14 mouse cellular contexts compared by ENCODE assay signal in genomic region chr13:23949484-23950246, GRCm38 (mm10). TPM values are rescaled to one million over a fixed set of nuclear protein-coding genes. Genes with fewer than 3 reads are reported as not detected.
DNase-seq lines count a peak whose midpoint lies in the region; ATAC-seq and TF ChIP-seq lines count a peak whose summit lies in the region.
"Had no signal": no experiment of that assay in that cellular context is flagged by ENCODE, and none has a peak within 500 bp of the region (broad histone marks: within the 10 kb centered on the region; RNA-seq: fewer than 3 reads in every experiment).

No protein-coding gene starts in this region.

- H3K4me3 ChIP-seq in hindbrain, embryonic 11.5 days (ENCODE audit: low read depth, low read length): no peak overlapping the region
- no peak overlapping the region for H3K4me3 ChIP-seq in midbrain, postnatal 0 days (ENCODE audit: low read depth, low read length)
- H3K4me3 ChIP-seq: gastrocnemius, adult 2 months; kidney, embryonic 15.5 days; limb, embryonic 13.5 days had no signal

- H3K9ac ChIP-seq in hindbrain, embryonic 11.5 days (ENCODE audit: low read depth, low read length): no peak overlapping the region
- no peak overlapping the region for H3K9ac ChIP-seq in midbrain, postnatal 0 days (replicated peaks; ENCODE audit: low read length, poor library complexity, severe bottlenecking)
- H3K9ac ChIP-seq: kidney, embryonic 15.5 days; limb, embryonic 13.5 days had no signal

- TF ChIP-seq CTCF in midbrain, postnatal 0 days (IDR thresholded peaks at IDR 0.05): no peak

- H3K4me1 ChIP-seq in hindbrain, embryonic 11.5 days (replicated peaks; ENCODE audit: control insufficient read depth, insufficient read depth, low read length): no peaks in the 10 kb centered on the region
- no peaks in the 10 kb centered on the region for H3K4me1 ChIP-seq in midbrain, postnatal 0 days (ENCODE audit: insufficient read depth, low read length)
- H3K4me1 ChIP-seq: kidney, embryonic 15.5 days had no signal

- no peaks in the 10 kb centered on the region for H3K36me3 ChIP-seq in hindbrain, embryonic 11.5 days (ENCODE audit: control insufficient read depth, insufficient read depth, low read length)
- H3K36me3 ChIP-seq in midbrain, postnatal 0 days (ENCODE audit: insufficient read depth, low read length): no peaks in the 10 kb centered on the region
- H3K36me3 ChIP-seq: kidney, embryonic 15.5 days; limb, embryonic 13.5 days had no signal

- H3K27me3 ChIP-seq in hindbrain, embryonic 11.5 days (ENCODE audit: control insufficient read depth, insufficient read depth, low read length): no peaks in the 10 kb centered on the region
- H3K27me3 ChIP-seq in midbrain, postnatal 0 days (ENCODE audit: insufficient read depth, low read length): no peaks in the 10 kb centered on the region
- H3K27me3 ChIP-seq: kidney, embryonic 15.5 days; limb, embryonic 13.5 days had no signal

- ATAC-seq in hindbrain, embryonic 11.5 days (ENCODE audit: low FRiP score): peak; percentile 76
- no peak for ATAC-seq in midbrain, postnatal 0 days (ENCODE audit: low FRiP score)

- no peak overlapping the region; the same call in 1 of the 2 replicates for H3K27ac ChIP-seq in hindbrain, embryonic 11.5 days (ENCODE audit: low read depth, low read length)
- H3K27ac ChIP-seq in midbrain, postnatal 0 days (ENCODE audit: low read depth, low read length): no peak overlapping the region
- H3K27ac ChIP-seq: gastrocnemius, adult 2 months; kidney, embryonic 15.5 days; limb, embryonic 13.5 days had no signal

- no peak overlapping the region for H3K4me2 ChIP-seq in hindbrain, embryonic 11.5 days (replicated peaks; ENCODE audit: low read depth, low read length)
- H3K4me2 ChIP-seq in midbrain, postnatal 0 days (ENCODE audit: low read depth, low read length, poor library complexity, severe bottlenecking): no peak overlapping the region
- H3K4me2 ChIP-seq: kidney, embryonic 15.5 days; limb, embryonic 13.5 days had no signal

- peak; percentile 39 for DNase-seq in embryo, embryonic 10 days (ENCODE audit: low spot score)
- DNase-seq in embryo, embryonic 9.5 days (ENCODE audit: extremely low spot score): no peak
- DNase-seq in embryo, embryonic 11 days: peak; percentile 57
- DNase-seq in hindbrain, embryonic 11.5 days (ENCODE audit: low spot score): peak; percentile 60
- DNase-seq in midbrain, postnatal 0 days (ENCODE audit: low spot score): peak; percentile 71
- no peak for DNase-seq in thymus, postnatal 25 days
- no peak for DNase-seq in urinary bladder, postnatal 4 days (ENCODE audit: low spot score in 2 of 2)
- DNase-seq in right cerebral cortex, postnatal 25 days: no peak
- DNase-seq: gastrocnemius, adult 2 months had no signal

- H3K9me3 ChIP-seq in hindbrain, embryonic 11.5 days (ENCODE audit: control insufficient read depth, low read length): no peaks in the 10 kb centered on the region
- no peaks in the 10 kb centered on the region for H3K9me3 ChIP-seq in midbrain, postnatal 0 days (ENCODE audit: low read length)
- H3K9me3 ChIP-seq: kidney, embryonic 15.5 days; limb, embryonic 13.5 days had no signal

- 50% methylated on average over 14 of the region's 14 CpGs for WGBS in hindbrain, embryonic 11.5 days
- 20% methylated on average over 14 of the region's 14 CpGs for WGBS in midbrain, postnatal 0 days

RNA-seq across cellular contexts. Expression of gene Hist1h2aa, which starts 15.4 kb away (rescaled TPM):
- not detected in 2 replicates for polyA plus RNA-seq in hindbrain, embryonic 11.5 days (2014; fragmentation: Nextera tagmentation; extraction: Ambion mirVana)
- total RNA-seq in midbrain, postnatal 0 days (2014; rRNA removed): not detected in 2 replicates
- polyA plus RNA-seq in midbrain, postnatal 0 days (2015; fragmentation: Nextera tagmentation; extraction: Ambion mirVana): not detected in 2 replicates
- total RNA-seq: adrenal gland, postnatal 4 days; gastrocnemius, adult 2 months; heart, postnatal 14 days had no signal
- polyA plus RNA-seq: kidney, embryonic 15.5 days; limb, embryonic 13.5 days; lung, embryonic 16.5 days had no signal

RNA-seq across cellular contexts. Expression of gene Hist1h2ba, which starts 15.7 kb away (rescaled TPM):
- not detected in 2 replicates for polyA plus RNA-seq in hindbrain, embryonic 11.5 days (2014; fragmentation: Nextera tagmentation; extraction: Ambion mirVana)
- total RNA-seq in midbrain, postnatal 0 days (2014; rRNA removed): not detected in 2 replicates
- polyA plus RNA-seq in midbrain, postnatal 0 days (2015; fragmentation: Nextera tagmentation; extraction: Ambion mirVana): not detected in 2 replicates
- total RNA-seq: adrenal gland, postnatal 4 days; gastrocnemius, adult 2 months; heart, postnatal 14 days had no signal
- polyA plus RNA-seq: kidney, embryonic 15.5 days; limb, embryonic 13.5 days; lung, embryonic 16.5 days had no signal

RNA-seq across cellular contexts. Expression of gene Slc17a4, which starts 34.9 kb away (rescaled TPM):
- polyA plus RNA-seq in hindbrain, embryonic 11.5 days (2014; fragmentation: Nextera tagmentation; extraction: Ambion mirVana): not detected in 2 replicates
- total RNA-seq in midbrain, postnatal 0 days (2014; rRNA removed): not detected in 2 replicates
- not detected in 2 replicates for polyA plus RNA-seq in midbrain, postnatal 0 days (2015; fragmentation: Nextera tagmentation; extraction: Ambion mirVana)
- total RNA-seq: gastrocnemius, adult 2 months; heart, postnatal 14 days had no signal
- polyA plus RNA-seq: limb, embryonic 13.5 days; lung, embryonic 16.5 days had no signal

RNA-seq across cellular contexts. Expression of gene Scgn, which starts 41.3 kb away (rescaled TPM):
- polyA plus RNA-seq in hindbrain, embryonic 11.5 days (2014; fragmentation: Nextera tagmentation; extraction: Ambion mirVana): 0.15 and 0.35 TPM in 2 replicates
- total RNA-seq in midbrain, postnatal 0 days (2014; rRNA removed): 0.28 and 0.82 TPM in 2 replicates
- polyA plus RNA-seq in midbrain, postnatal 0 days (2015; fragmentation: Nextera tagmentation; extraction: Ambion mirVana): 2.0 and 2.2 TPM in 2 replicates
- total RNA-seq: gastrocnemius, adult 2 months; heart, postnatal 14 days had no signal
- polyA plus RNA-seq: limb, embryonic 13.5 days; lung, embryonic 16.5 days had no signal

Comparison
In these comparisons a context has a peak if more than half of its experiments do, and no peak if none do; other contexts are left out.
1. DNase-seq: peak in embryo, embryonic 10 days (single experiment), embryo, embryonic 11 days (single experiment), hindbrain, embryonic 11.5 days (single experiment) and midbrain, postnatal 0 days (single experiment); none in embryo, embryonic 9.5 days (single experiment), thymus, postnatal 25 days (single experiment), urinary bladder, postnatal 4 days (0 of 2) and right cerebral cortex, postnatal 25 days (single experiment).